9 mouse cellular contexts compared by ENCODE assay signal in genomic region chr13:17855492-17856138, GRCm38 (mm10). TPM values are rescaled to one million over a fixed set of nuclear protein-coding genes. Genes with fewer than 3 reads are reported as not detected.
DNase-seq lines count a peak whose midpoint lies in the region; ATAC-seq and TF ChIP-seq lines count a peak whose summit lies in the region.
"Had no signal": no experiment of that assay in that cellular context is flagged by ENCODE, and none has a peak within 500 bp of the region (broad histone marks: within the 10 kb centered on the region; RNA-seq: fewer than 3 reads in every experiment).

No protein-coding gene starts in this region.

- ATAC-seq in hindbrain, embryonic 13.5 days (ENCODE audit: low FRiP score), result no peak
- ATAC-seq in midbrain, embryonic 14.5 days (ENCODE audit: low FRiP score, low TSS enrichment), result no peak
- ATAC-seq in erythroid progenitor cell, adult 5-6 weeks (replicated peaks; ENCODE audit: low FRiP score, poor library complexity, severe bottlenecking), result no peak

- TF ChIP-seq CTCF in ES-Bruce4 (IDR thresholded peaks at IDR 0.05; ENCODE audit: low read depth, low read length), result no peak

- TF ChIP-seq POLR2A in ES-Bruce4 (IDR thresholded peaks at IDR 0.05; ENCODE audit: insufficient read depth, low read length), result no peak

- no peaks in the 10 kb centered on the region for H3K9me3 ChIP-seq in ES-Bruce4 (replicated peaks; ENCODE audit: control insufficient read depth, insufficient read depth, low read length, poor library complexity, severe bottlenecking)
- H3K9me3 ChIP-seq in hindbrain, embryonic 13.5 days, result no peaks in the 10 kb centered on the region
- H3K9me3 ChIP-seq in midbrain, embryonic 14.5 days (ENCODE audit: control insufficient read depth, low read length), result no peaks in the 10 kb centered on the region

- WGBS in hindbrain, embryonic 13.5 days, result 10% methylated on average over 13 of the region's 13 CpGs
- WGBS in midbrain, embryonic 14.5 days, result 9% methylated on average over 13 of the region's 13 CpGs

- H3K36me3 ChIP-seq in ES-Bruce4 (ENCODE audit: control insufficient read depth, insufficient read depth, low read length, poor library complexity, severe bottlenecking), result no peaks in the 10 kb centered on the region
- H3K36me3 ChIP-seq in hindbrain, embryonic 13.5 days, result no peaks in the 10 kb centered on the region
- H3K36me3 ChIP-seq in midbrain, embryonic 14.5 days (ENCODE audit: control insufficient read depth, insufficient read depth, low read length), result no peaks in the 10 kb centered on the region

- peak overlapping the region; percentile 3; the same call in 1 of the 2 replicates for H3K27ac ChIP-seq in ES-Bruce4 (ENCODE audit: insufficient read depth, low read length)
- no peak overlapping the region; the same call in 1 of the 2 replicates for H3K27ac ChIP-seq in hindbrain, embryonic 13.5 days
- no peak overlapping the region for H3K27ac ChIP-seq in midbrain, embryonic 14.5 days (replicated peaks; ENCODE audit: low read depth, low read length)
- H3K27ac ChIP-seq: heart, adult 2 months had no signal

- peak; percentile 56 for DNase-seq in R1 (ENCODE audit: low read depth, low spot score)
- peak; percentile 26 for DNase-seq in midbrain, embryonic 14.5 days
- no peak for DNase-seq in gastrocnemius, postnatal 10 days
- DNase-seq in cerebellum, postnatal 10 days, result no peak

- no peaks in the 10 kb centered on the region for H3K4me1 ChIP-seq in ES-Bruce4 (ENCODE audit: control insufficient read depth, insufficient read depth, low read length)
- H3K4me1 ChIP-seq in hindbrain, embryonic 13.5 days (replicated peaks), result peaks cover 23% of the 10 kb centered on the region
- peaks cover 4% of the 10 kb centered on the region; the same call in 1 of the 2 replicates for H3K4me1 ChIP-seq in midbrain, embryonic 14.5 days (ENCODE audit: control insufficient read depth, insufficient read depth, low read length)

- no peak overlapping the region for H3K9ac ChIP-seq in ES-Bruce4 (ENCODE audit: low read depth, poor library complexity, severe bottlenecking)
- H3K9ac ChIP-seq in hindbrain, embryonic 13.5 days, result no peak overlapping the region
- no peak overlapping the region for H3K9ac ChIP-seq in midbrain, embryonic 14.5 days (replicated peaks; ENCODE audit: low read length)

- 0 out of 2 replicates have a peak, but pooled peaks have one; percentile 8 for TF ChIP-seq EP300 in ES-Bruce4 (IDR thresholded peaks at IDR 0.05; ENCODE audit: insufficient read depth, low read depth, low read length)

- H3K27me3 ChIP-seq in ES-Bruce4 (ENCODE audit: control insufficient read depth, insufficient read depth, low read length, poor library complexity, severe bottlenecking), result no peaks in the 10 kb centered on the region
- H3K27me3 ChIP-seq in hindbrain, embryonic 13.5 days, result no peaks in the 10 kb centered on the region
- no peaks in the 10 kb centered on the region for H3K27me3 ChIP-seq in midbrain, embryonic 14.5 days (ENCODE audit: control insufficient read depth, insufficient read depth, low read length)

- peak overlapping the region; percentile 40 for H3K4me2 ChIP-seq in hindbrain, embryonic 13.5 days
- H3K4me2 ChIP-seq in midbrain, embryonic 14.5 days (ENCODE audit: low read length), result peak overlapping the region; percentile 9

- H3K4me3 ChIP-seq in ES-Bruce4 (ENCODE audit: low read depth, low read length), result peak overlapping the region; percentile 32
- H3K4me3 ChIP-seq in hindbrain, embryonic 13.5 days, result no peak overlapping the region
- H3K4me3 ChIP-seq in midbrain, embryonic 14.5 days (replicated peaks; ENCODE audit: low read depth, low read length), result no peak overlapping the region
- H3K4me3 ChIP-seq: heart, adult 2 months; megakaryocyte, embryonic 14.5 days had no signal

RNA-seq across cellular contexts. Expression of gene Cdk13, which starts 50.7 kb away (rescaled TPM):
- polyA plus RNA-seq in ES-Bruce4 (2011; ENCODE audit: insufficient read depth, insufficient read length, low read depth, missing spikeins), result 69.2 and 77.8 TPM in 2 replicates
- polyA plus RNA-seq in hindbrain, embryonic 13.5 days (2015; fragmentation: Nextera tagmentation; extraction: Ambion mirVana), result 18.4 and 20.8 TPM in 2 replicates
- polyA plus RNA-seq in midbrain, embryonic 14.5 days (2014; fragmentation: Nextera tagmentation; extraction: Ambion mirVana), result 21.0 and 21.1 TPM in 2 replicates
- total RNA-seq in gastrocnemius, postnatal 10 days (2021), result 10 to 100 TPM; 29.5 to 34.8 TPM
- 63.8 and 65.4 TPM in 2 replicates for total RNA-seq in erythroid progenitor cell, adult 5-6 weeks (2015; ENCODE audit: low replicate concordance)
- total RNA-seq in erythroid progenitor cell, adult 5-6 weeks (2017; ENCODE audit: low replicate concordance), result 67.6 and 102 TPM in 2 replicates

Comparison
In these comparisons a context has a peak if more than half of its experiments do, and no peak if none do; other contexts are left out.
1. DNase-seq: peak in R1 (single experiment) and midbrain, embryonic 14.5 days (single experiment); none in gastrocnemius, postnatal 10 days (single experiment) and cerebellum, postnatal 10 days (0 of 2).